In genomic region chr5:144106130-144106510, GRCm38 (mm10) we compare ENCODE assay signal across 1 mouse cellular context.
TF ChIP-seq lines count a peak whose summit lies in the region.

No protein-coding gene starts in this region.

TF ChIP-seq in ES-E14, 5 proteins besides CTCF, POLR2A, EP300 and RAD21:
- TF ChIP-seq HCFC1 (IDR thresholded peaks at IDR 0.05; ENCODE audit: borderline replicate concordance, insufficient read depth, low read length) (no peak), ZC3H11A (IDR thresholded peaks at IDR 0.05; ENCODE audit: borderline replicate concordance, low read depth, low read length) (no peak), CHD2 (IDR thresholded peaks at IDR 0.05; ENCODE audit: low read depth, low read length) (no peak), ZNF384 (IDR thresholded peaks at IDR 0.05; ENCODE audit: low read depth, low read length) (no peak), MAFK (IDR thresholded peaks at IDR 0.05; ENCODE audit: insufficient read depth, low read depth, low read length) (no peak)
TF ChIP-seq in ES-E14: peak in this region for 0.
